Mouse (Mus musculus) heart, adult 2 months (tissue): ENCODE data around the gene Dbi. TPM values are rescaled to one million over a fixed set of nuclear protein-coding genes. Genes with fewer than 3 reads are reported as not detected.

ENCODE experiments used
- DNase-seq, 2 experiments: peaks; one replicate each; pipeline ENCODE4 v3.0.0; 2021
- H3K27ac ChIP-seq: fragments of 200-600 bp; 2 replicates; pipeline ENCODE4 v1.8.1; 2022
- H3K27me3 ChIP-seq: fragments of 200-500 bp; 2 replicates; pipeline ENCODE4 v1.6.1; 2012; ENCODE audit warnings: mild to moderate bottlenecking, low read length, inconsistent platforms, mixed read lengths; ENCODE audit not compliant: control insufficient read depth, insufficient read depth
- H3K36me3 ChIP-seq: fragments of 200-500 bp; 2 replicates; pipeline ENCODE4 v1.6.1; 2012; ENCODE audit warnings: low read length, inconsistent platforms; ENCODE audit not compliant: control insufficient read depth, insufficient read depth
- H3K4me1 ChIP-seq: fragments of 200-500 bp; 2 replicates; pipeline ENCODE4 v1.6.1; 2011; ENCODE audit warnings: low read length; ENCODE audit not compliant: control insufficient read depth, insufficient read depth
- H3K4me3 ChIP-seq: fragments of 200-600 bp; 2 replicates; pipeline ENCODE4 v1.8.1; 2022
- H3K79me2 ChIP-seq: fragments of 200-500 bp; replicated peaks from 2 replicates; pipeline ENCODE4 v1.6.1; 2012; ENCODE audit warnings: mild to moderate bottlenecking, inconsistent platforms, low read length, moderate library complexity, mixed read lengths; ENCODE audit not compliant: control insufficient read depth, insufficient read depth
- H3K9ac ChIP-seq: fragments of 200-500 bp; 2 replicates; pipeline ENCODE4 v1.6.1; 2012; ENCODE audit warnings: low read depth, mild to moderate bottlenecking, control low read depth, inconsistent platforms, low read length, mixed read lengths
- CTCF ChIP-seq: fragments of 200-600 bp; IDR thresholded peaks from 2 replicates; pipeline ENCODE4 v1.8.1; 2022; ENCODE audit warnings: antibody characterized with exemption, mild to moderate bottlenecking, moderate library complexity
- EP300 ChIP-seq: fragments of 200-500 bp; IDR thresholded peaks from 2 replicates; pipeline ENCODE4 v1.6.1; 2011; ENCODE audit warnings: low read depth, low read length, control low read depth; ENCODE audit not compliant: insufficient read depth
- POLR2A ChIP-seq: fragments of 200-500 bp; IDR thresholded peaks from 2 replicates; pipeline ENCODE4 v1.6.1; 2011; ENCODE audit warnings: mild to moderate bottlenecking, low read depth, low read length, control low read depth; ENCODE audit not compliant: insufficient read depth
- WGBS: fragments of 180-500 bp; shearing (Covaris S2); methylation state at CpG from one replicate; pipeline ENCODE4 v1.1.7; 2018; 5-methylcytosine and 5-hydroxymethylcytosine counted together
- intact Hi-C: fragments of 180-260 bp; cut with DNase I; formaldehyde crosslinking; loops from one replicate; pipeline ENCODE4 v1.15.1; 2025
- polyA plus RNA-seq: library from polyadenylated mRNA; depleted of rRNA; stranded (reverse); fragments of >200 nt; gene quantifications from 2 replicates; pipeline ENCODE4 v1.2.3, GENCODE M21; 2012; rRNA removed
- total RNA-seq, 2 experiments: library from RNA; stranded (reverse); gene quantifications; 2 replicates each; pipeline ENCODE4 v1.2.3; 2021

The Dbi gene
- total and polyA plus RNA-seq, 3 experiments: 251 to 335 (median 264) TPM

- Histone ChIP-seq H3K27ac (no peak overlapping the region), H3K9ac (no peak overlapping the region), H3K4me3 (no peak overlapping the region), H3K4me1 (no peaks in the 10 kb centered on the region), H3K27me3 (no peaks in the 10 kb centered on the region), H3K36me3 (no peaks in the 10 kb centered on the region), H3K79me2 (no peaks in the 10 kb centered on the region)
- intact Hi-C loops: no loop called here
- WGBS: 78% methylated on average over 3 of the region's 3 CpGs
- TF ChIP-seq CTCF (no peak), POLR2A (no peak), EP300 (no peak)
- no peak for DNase-seq
These were observed 54.3 kb downstream of the Dbi start for GRCm38 (mm10) chr1:120066625-120067024.

DNA sequence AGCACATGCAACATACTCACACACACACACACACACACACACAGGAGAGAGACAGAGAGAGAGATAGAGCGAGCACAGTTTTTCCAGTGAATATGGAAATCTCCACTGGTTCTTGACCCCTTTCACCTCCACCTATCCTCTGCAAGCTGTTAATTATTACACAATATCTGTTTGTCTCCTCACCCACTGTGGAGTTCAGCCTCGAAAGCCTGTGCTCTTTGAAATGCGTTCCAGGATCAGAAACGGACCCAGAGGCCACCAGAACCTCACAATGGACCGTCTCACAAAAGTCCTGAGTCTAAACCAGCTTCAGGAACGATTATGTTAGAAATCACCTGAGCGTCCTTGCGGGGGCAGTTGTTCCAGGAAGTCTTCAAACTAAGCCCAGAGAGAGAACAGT lies 54.7 kb downstream of the Dbi start:
- no peak overlapping the region for H3K9ac ChIP-seq
- H3K4me3 ChIP-seq: no peak overlapping the region
- WGBS: 87% methylated on average over 8 of the region's 8 CpGs
- no peak for DNase-seq
- intact Hi-C loops: no loop called here
- H3K27me3 ChIP-seq: no peaks in the 10 kb centered on the region
- H3K79me2 ChIP-seq: no peaks in the 10 kb centered on the region
- H3K27ac ChIP-seq: no peak overlapping the region
- no peaks in the 10 kb centered on the region for H3K4me1 ChIP-seq
- H3K36me3 ChIP-seq: no peaks in the 10 kb centered on the region
- TF ChIP-seq CTCF: no peak

DNA sequence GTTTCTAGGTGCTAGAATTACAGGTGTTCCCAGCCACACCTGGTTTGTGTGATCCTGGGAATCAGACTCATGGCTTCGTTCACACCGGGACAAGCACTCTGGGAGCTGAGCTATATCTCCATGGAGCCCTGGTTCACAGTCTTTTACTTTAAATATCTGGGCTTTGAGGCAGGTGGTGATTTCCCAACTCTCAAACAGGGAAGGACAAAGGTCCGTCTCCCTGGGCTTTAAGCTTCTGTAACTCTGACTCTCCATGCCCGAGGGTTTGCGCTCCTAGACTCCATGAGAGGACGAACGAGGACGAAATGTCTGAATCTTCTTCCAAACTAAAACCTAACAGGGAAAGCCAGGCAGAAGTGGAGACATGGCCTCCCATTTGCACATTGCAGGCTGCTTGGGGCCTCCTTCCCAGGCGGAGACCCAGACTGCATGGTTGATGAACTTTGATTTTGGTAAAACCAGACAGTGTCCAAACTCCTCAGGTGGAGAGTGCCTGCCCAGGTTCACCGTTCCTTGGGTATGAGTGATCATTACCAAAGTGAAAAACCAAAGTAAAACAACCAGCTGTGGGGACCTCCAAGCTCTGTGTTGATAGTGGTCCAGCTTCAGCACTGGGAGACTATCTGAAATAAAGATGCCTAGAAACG lies 56.7 kb downstream of the Dbi start:
- WGBS: 90% methylated on average over 11 of the region's 11 CpGs
- intact Hi-C loops: no loop called here
- no peaks in the 10 kb centered on the region for H3K36me3 ChIP-seq
- no peaks in the 10 kb centered on the region for H3K79me2 ChIP-seq
- no peaks in the 10 kb centered on the region for H3K27me3 ChIP-seq
- no peak for DNase-seq
- H3K9ac ChIP-seq: no peak overlapping the region
- no peaks in the 10 kb centered on the region for H3K4me1 ChIP-seq
- H3K4me3 ChIP-seq: no peak overlapping the region
- TF ChIP-seq CTCF: no peak
- TF ChIP-seq POLR2A: no peak
- no peak for TF ChIP-seq EP300
- no peak overlapping the region for H3K27ac ChIP-seq

Other genes with a start within 250 kb of the Dbi start
- gene Tmem177, start 207.9 kb downstream of the Dbi start, total RNA-seq: 10 to 100 TPM in 1 of 2 experiments, 1 to 10 TPM in 1; 9.8 to 10.6 TPM
- gene Tmem177, start 207.9 kb downstream of the Dbi start, polyA plus RNA-seq: 7.5 and 13.3 TPM in 2 replicates
- not detected for gene Cfap221, start 123.8 kb downstream of the Dbi start, total RNA-seq
- gene Cfap221, start 123.8 kb downstream of the Dbi start, polyA plus RNA-seq: 0.25 TPM in 1 of 2 replicates, not detected in the other
- under 1 TPM in 1 of 2 experiments, not detected in 1; 0.16 TPM for gene Sctr, start 114.2 kb downstream of the Dbi start, total RNA-seq
- 0.26 and 0.84 TPM in 2 replicates for gene Sctr, start 114.2 kb downstream of the Dbi start, polyA plus RNA-seq
- 1 to 10 TPM; 5.6 to 7.5 TPM for gene Tmem37, start 47.0 kb downstream of the Dbi start, total RNA-seq
- 9.0 and 29.3 TPM in 2 replicates for gene Tmem37, start 47.0 kb downstream of the Dbi start, polyA plus RNA-seq
- gene 3110009E18Rik, start 109 bp upstream of the Dbi start, total RNA-seq: 1 to 10 TPM; 5.2 to 5.8 TPM
- 2.5 and 4.8 TPM in 2 replicates for gene 3110009E18Rik, start 109 bp upstream of the Dbi start, polyA plus RNA-seq
- 10 to 100 TPM; 25.2 to 27.9 TPM for gene Steap3, start 151.6 kb upstream of the Dbi start, total RNA-seq
- 54.9 and 70.5 TPM in 2 replicates for gene Steap3, start 151.6 kb upstream of the Dbi start, polyA plus RNA-seq
- gene C1ql2, start 219.5 kb upstream of the Dbi start, total RNA-seq: not detected
- not detected in 2 replicates for gene C1ql2, start 219.5 kb upstream of the Dbi start, polyA plus RNA-seq